Mouse (Mus musculus) embryonic facial prominence, embryonic 13.5 days (tissue): ENCODE measurements around the gene Far2. TPM values are rescaled to one million over a fixed set of nuclear protein-coding genes. Genes with fewer than 3 reads are reported as not detected.

Experiments used
- polyA plus RNA-seq: library from polyadenylated mRNA; unstranded; fragments of >200 nt; fragmentation: Nextera tagmentation; extraction: Ambion mirVana; gene quantifications from 2 replicates; pipeline ENCODE4 v1.2.1, GENCODE M21; 2015

The Far2 gene
- polyA plus RNA-seq, 1 experiment from 2014 or later: 11.1 TPM

Other genes starting within 250 kb of the Far2 start
- 225 and 237 TPM in 2 replicates for gene Ergic2, start 165.1 kb downstream of the Far2 start, polyA plus RNA-seq